Mouse (Mus musculus): ENCODE measurements around the gene Zfp85. TPM values are rescaled to one million over a fixed set of nuclear protein-coding genes. Genes with fewer than 3 reads are reported as not detected.
"Not testable (repeated sequence)": the region's sequence is repeated elsewhere in the genome, so short reads cannot be mapped to it uniquely, and the experiment has no call there.

The Zfp85 gene
- 0.81 and 0.93 TPM in 2 replicates for polyA plus RNA-seq (2015; fragmentation: Nextera tagmentation; extraction: Ambion mirVana)

DNA sequence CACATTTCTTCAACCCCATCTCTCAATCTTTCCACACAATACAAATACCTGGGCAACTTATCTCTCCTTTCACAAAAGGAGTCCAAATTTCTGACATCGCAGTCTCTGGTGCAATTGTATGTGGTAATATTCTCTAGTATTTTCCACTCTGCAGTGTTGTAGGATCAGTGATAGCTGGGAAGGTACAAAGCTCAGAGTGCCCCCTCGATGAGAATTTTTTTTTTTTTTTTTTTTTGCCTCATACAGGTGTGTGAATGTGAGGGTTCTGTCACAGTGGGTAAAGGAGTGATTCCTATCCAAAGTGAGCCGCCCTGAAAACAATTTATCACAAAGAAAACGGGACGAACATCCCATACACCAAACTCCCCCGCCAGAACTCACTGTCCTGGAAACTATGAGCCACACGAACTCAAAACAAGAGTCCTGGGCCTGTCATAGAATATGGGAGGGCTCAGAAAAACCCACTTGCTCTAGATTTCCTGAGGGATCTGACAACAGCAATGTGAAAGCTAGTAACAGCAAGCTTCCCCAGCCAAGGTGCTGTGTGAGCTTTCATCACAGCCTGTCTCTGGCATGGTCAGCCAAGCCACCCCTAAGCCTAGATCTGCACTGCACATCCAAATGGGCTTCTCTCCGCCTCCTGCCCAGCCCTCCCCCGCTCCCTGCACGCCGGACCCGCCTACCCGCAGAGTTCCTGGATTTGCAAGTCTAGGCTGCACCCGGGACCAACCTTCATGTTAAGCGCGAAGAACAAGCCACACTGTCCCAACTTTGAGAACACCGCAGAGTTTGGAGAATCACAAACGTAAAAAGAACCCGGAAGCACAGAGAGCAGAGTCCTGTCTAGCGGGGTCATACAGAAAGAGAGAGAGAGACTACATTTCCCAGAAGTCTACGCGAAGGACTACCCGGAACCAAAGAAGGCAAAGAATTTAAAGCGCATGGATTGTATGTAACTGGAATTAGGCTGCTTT is at the start of gene Zfp85:
TSS of gene Zfp85 (minus strand) at position 896 of the 974 bp plus-strand sequence.
- H3K9me3 ChIP-seq (replicated peaks; ENCODE audit: control insufficient read depth, low read length), result no peaks in the 10 kb centered on the region
- peak within 1 kb of the TSS; percentile 59 for H3K4me2 ChIP-seq (ENCODE audit: low read depth, low read length)
- 6% methylated on average over 24 of the region's 24 CpGs for WGBS (ENCODE audit: insufficient replicate concordance)
- peak within 1 kb of the TSS; percentile 83 for H3K27ac ChIP-seq (ENCODE audit: low read length)
- peak within 1 kb of the TSS; percentile 76 for H3K4me3 ChIP-seq (ENCODE audit: low read depth, low read length)
- H3K27me3 ChIP-seq (ENCODE audit: control insufficient read depth, insufficient read depth, low read depth, low read length), result no peaks in the 10 kb centered on the region
- peak within 1 kb of the TSS; percentile 61 for H3K9ac ChIP-seq (ENCODE audit: low read depth, low read length)
- H3K4me1 ChIP-seq (ENCODE audit: control insufficient read depth, low read depth, low read length), result no peaks in the 10 kb centered on the region; the same call in 1 of the 2 replicates
- H3K36me3 ChIP-seq (ENCODE audit: control insufficient read depth, insufficient read depth), result no peaks in the 10 kb centered on the region
- peak; percentile 91 for ATAC-seq (ENCODE audit: low read depth)

DNA sequence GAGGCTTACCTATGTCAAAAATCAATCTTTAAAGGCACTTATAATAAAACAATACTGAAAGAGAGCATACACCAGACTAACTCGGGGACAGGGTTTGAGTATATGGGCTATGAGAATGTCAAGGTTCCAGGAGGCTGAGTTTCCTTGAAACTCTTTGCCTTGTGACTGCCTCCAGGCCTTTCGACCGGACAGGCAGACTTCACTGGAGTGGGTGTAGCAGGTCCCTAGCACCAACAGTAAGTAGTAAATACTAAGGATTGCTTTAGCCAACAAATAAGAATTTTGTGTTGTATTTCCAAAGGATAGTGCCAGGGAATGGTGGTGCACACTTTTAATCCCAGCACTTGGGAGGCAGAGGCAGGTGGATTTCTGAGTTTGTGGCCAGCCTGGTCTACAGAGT is 44.1 kb upstream of the Zfp85 start:
- H3K9me3 ChIP-seq (replicated peaks; ENCODE audit: control insufficient read depth, low read length); H3K4me1 ChIP-seq (ENCODE audit: control insufficient read depth, low read depth, low read length); H3K4me3 ChIP-seq (ENCODE audit: low read depth, low read length): not testable (repeated sequence)

GRCm38 (mm10) chr13:67798618-67799017 is 43.6 kb upstream of the Zfp85 start:
- Histone ChIP-seq H3K4me1 (ENCODE audit: control insufficient read depth, low read depth, low read length) (no peaks in the 10 kb centered on the region), H3K9me3 (replicated peaks; ENCODE audit: control insufficient read depth, low read length) (no peaks in the 10 kb centered on the region), H3K4me3 (ENCODE audit: low read depth, low read length) (no peak overlapping the region), H3K4me2 (ENCODE audit: low read depth, low read length) (no peak overlapping the region), H3K36me3 (ENCODE audit: control insufficient read depth, insufficient read depth) (no peaks in the 10 kb centered on the region), H3K27me3 (ENCODE audit: control insufficient read depth, insufficient read depth, low read depth, low read length) (no peaks in the 10 kb centered on the region), H3K27ac (ENCODE audit: low read length) (no peak overlapping the region), H3K9ac (ENCODE audit: low read depth, low read length) (no peak overlapping the region)
- no peak for ATAC-seq (ENCODE audit: low read depth)
- WGBS (ENCODE audit: insufficient replicate concordance), result 68% methylated on average over 3 of the region's 3 CpGs

More for the DNA sequence above, 44.1 kb upstream of the Zfp85 start:
- H3K4me2 ChIP-seq (ENCODE audit: low read depth, low read length); H3K27me3 ChIP-seq (ENCODE audit: control insufficient read depth, insufficient read depth, low read depth, low read length); ATAC-seq (ENCODE audit: low read depth); H3K9ac ChIP-seq (ENCODE audit: low read depth, low read length); H3K36me3 ChIP-seq (ENCODE audit: control insufficient read depth, insufficient read depth); H3K27ac ChIP-seq (ENCODE audit: low read length): not testable (repeated sequence)
- 70% methylated on average over 3 of the region's 3 CpGs for WGBS (ENCODE audit: insufficient replicate concordance)

DNA sequence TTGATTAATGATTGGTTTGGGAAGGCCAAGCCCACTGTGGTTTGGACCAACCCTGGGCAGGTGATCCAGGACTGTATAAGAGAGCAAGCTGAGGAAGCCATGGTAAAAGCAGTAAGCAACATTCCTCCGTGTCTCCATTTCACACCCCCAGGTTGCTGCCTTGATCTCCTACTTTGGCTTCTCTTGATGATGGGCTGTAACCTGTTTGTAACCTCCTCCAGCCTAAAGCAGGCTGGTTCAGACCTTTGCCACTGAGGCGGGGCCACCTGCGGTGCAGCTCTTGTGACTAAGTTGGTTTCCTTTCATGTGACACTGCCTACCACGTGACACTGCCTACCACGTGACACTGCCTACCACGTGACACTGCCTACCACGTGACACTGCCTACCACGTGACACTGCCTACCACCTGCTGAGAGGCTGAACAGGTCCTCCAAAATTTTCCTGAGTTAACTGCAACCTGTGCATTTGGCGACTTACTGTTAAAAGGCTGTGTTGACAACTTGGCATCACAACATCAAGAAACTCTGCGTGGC is 37.0 kb upstream of the Zfp85 start:
- Histone ChIP-seq H3K4me3 (ENCODE audit: low read depth, low read length) (no peak overlapping the region), H3K27ac (ENCODE audit: low read length) (no peak overlapping the region), H3K9ac (ENCODE audit: low read depth, low read length) (no peak overlapping the region), H3K9me3 (replicated peaks; ENCODE audit: control insufficient read depth, low read length) (no peaks in the 10 kb centered on the region), H3K4me1 (ENCODE audit: control insufficient read depth, low read depth, low read length) (no peaks in the 10 kb centered on the region), H3K4me2 (ENCODE audit: low read depth, low read length) (no peak overlapping the region), H3K27me3 (ENCODE audit: control insufficient read depth, insufficient read depth, low read depth, low read length) (no peaks in the 10 kb centered on the region), H3K36me3 (ENCODE audit: control insufficient read depth, insufficient read depth) (no peaks in the 10 kb centered on the region)
- WGBS (ENCODE audit: insufficient replicate concordance), result 72% methylated on average over 10 of the region's 10 CpGs
- no peak for ATAC-seq (ENCODE audit: low read depth)

GRCm38 (mm10) chr13:67779265-67780221 is 24.5 kb upstream of the Zfp85 start, which contains the start of gene Zfp493:
Gene Zfp493, plus strand, starts transcription at chr13:67779693.
- Histone ChIP-seq H3K4me1 (ENCODE audit: control insufficient read depth, low read depth, low read length) (peaks cover 4% of the 10 kb centered on the region; the same call in 1 of the 2 replicates), H3K36me3 (ENCODE audit: control insufficient read depth, insufficient read depth) (no peaks in the 10 kb centered on the region), H3K9ac (ENCODE audit: low read depth, low read length) (peak within 1 kb of the TSS; percentile 60), H3K4me2 (ENCODE audit: low read depth, low read length) (peak within 1 kb of the TSS; percentile 65), H3K4me3 (ENCODE audit: low read depth, low read length) (peak within 1 kb of the TSS; percentile 70), H3K27ac (ENCODE audit: low read length) (peak within 1 kb of the TSS; percentile 5; the same call in 1 of the 2 replicates), H3K9me3 (replicated peaks; ENCODE audit: control insufficient read depth, low read length) (no peaks in the 10 kb centered on the region), H3K27me3 (ENCODE audit: control insufficient read depth, insufficient read depth, low read depth, low read length) (no peaks in the 10 kb centered on the region)
- 6% methylated on average over 26 of the region's 26 CpGs for WGBS (ENCODE audit: insufficient replicate concordance)
- ATAC-seq (ENCODE audit: low read depth), result peak; percentile 87

- no peaks in the 10 kb centered on the region for H3K9me3 ChIP-seq (replicated peaks; ENCODE audit: control insufficient read depth, low read length)
- no peaks in the 10 kb centered on the region for H3K4me1 ChIP-seq (ENCODE audit: control insufficient read depth, low read depth, low read length)
- no peak overlapping the region for H3K4me3 ChIP-seq (ENCODE audit: low read depth, low read length)
- WGBS (ENCODE audit: insufficient replicate concordance), result 56% methylated on average over 2 of the region's 2 CpGs
- no peak overlapping the region for H3K27ac ChIP-seq (ENCODE audit: low read length)
- no peak for ATAC-seq (ENCODE audit: low read depth)
- H3K9ac ChIP-seq (ENCODE audit: low read depth, low read length), result no peak overlapping the region
- H3K4me2 ChIP-seq (ENCODE audit: low read depth, low read length), result no peak overlapping the region
- H3K36me3 ChIP-seq (ENCODE audit: control insufficient read depth, insufficient read depth), result no peaks in the 10 kb centered on the region
- no peaks in the 10 kb centered on the region for H3K27me3 ChIP-seq (ENCODE audit: control insufficient read depth, insufficient read depth, low read depth, low read length)
These were observed 8.2 kb upstream of the Zfp85 start for GRCm38 (mm10) chr13:67763031-67763768.

DNA sequence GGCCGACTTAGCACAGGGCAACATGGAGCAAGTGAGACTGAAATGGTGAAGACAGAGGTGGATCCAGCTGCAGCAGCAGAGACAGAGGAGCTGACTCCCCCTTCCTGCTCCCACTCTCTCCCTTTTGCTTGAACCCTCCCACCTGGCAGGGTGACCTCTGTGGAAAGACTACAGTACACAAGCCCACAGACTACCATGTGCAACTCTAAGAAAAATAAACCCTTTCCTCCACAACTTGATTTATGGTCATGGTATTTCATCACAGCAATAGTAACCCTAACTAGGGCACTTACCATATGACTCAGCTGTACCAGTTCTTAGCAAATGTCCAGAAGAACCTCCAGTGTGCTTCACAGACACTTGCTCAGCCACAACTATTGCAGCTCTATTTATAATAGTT is 4.9 kb upstream of the Zfp85 start:
- H3K9ac ChIP-seq (ENCODE audit: low read depth, low read length), result no peak overlapping the region
- H3K4me1 ChIP-seq (ENCODE audit: control insufficient read depth, low read depth, low read length), result no peaks in the 10 kb centered on the region
- no peak overlapping the region for H3K27ac ChIP-seq (ENCODE audit: low read length)
- H3K4me3 ChIP-seq (ENCODE audit: low read depth, low read length), result no peak overlapping the region
- no peaks in the 10 kb centered on the region for H3K36me3 ChIP-seq (ENCODE audit: control insufficient read depth, insufficient read depth)
- no peak overlapping the region for H3K4me2 ChIP-seq (ENCODE audit: low read depth, low read length)
- WGBS (ENCODE audit: insufficient replicate concordance), result 71% methylated on average over 1 of the region's 1 CpGs
- no peak for ATAC-seq (ENCODE audit: low read depth)
- no peaks in the 10 kb centered on the region for H3K27me3 ChIP-seq (ENCODE audit: control insufficient read depth, insufficient read depth, low read depth, low read length)
- no peaks in the 10 kb centered on the region for H3K9me3 ChIP-seq (replicated peaks; ENCODE audit: control insufficient read depth, low read length)

- H3K27me3 ChIP-seq (ENCODE audit: control insufficient read depth, insufficient read depth, low read depth, low read length), result no peaks in the 10 kb centered on the region
- H3K27ac ChIP-seq (ENCODE audit: low read length), result no peak overlapping the region
- 65% methylated on average over 6 of the region's 6 CpGs for WGBS (ENCODE audit: insufficient replicate concordance)
- H3K36me3 ChIP-seq (ENCODE audit: control insufficient read depth, insufficient read depth), result no peaks in the 10 kb centered on the region
- H3K4me1 ChIP-seq (ENCODE audit: control insufficient read depth, low read depth, low read length), result no peaks in the 10 kb centered on the region; the same call in 1 of the 2 replicates
- no peak overlapping the region for H3K4me3 ChIP-seq (ENCODE audit: low read depth, low read length)
- ATAC-seq (ENCODE audit: low read depth), result no peak
- no peaks in the 10 kb centered on the region for H3K9me3 ChIP-seq (replicated peaks; ENCODE audit: control insufficient read depth, low read length)
- H3K4me2 ChIP-seq (ENCODE audit: low read depth, low read length), result no peak overlapping the region
- H3K9ac ChIP-seq (ENCODE audit: low read depth, low read length), result no peak overlapping the region
These were observed 733 bp upstream of the Zfp85 start for GRCm38 (mm10) chr13:67755761-67756160.

Data from liver, embryonic 16.5 days (tissue).